Mouse (Mus musculus): ENCODE data around the gene Atp11c. TPM values are rescaled to one million over a fixed set of nuclear protein-coding genes. Genes with fewer than 3 reads are reported as not detected.

Atp11c gene
- total and polyA plus RNA-seq, 2 experiments from 2014 or later: 7.9 to 17.3 TPM

DNA sequence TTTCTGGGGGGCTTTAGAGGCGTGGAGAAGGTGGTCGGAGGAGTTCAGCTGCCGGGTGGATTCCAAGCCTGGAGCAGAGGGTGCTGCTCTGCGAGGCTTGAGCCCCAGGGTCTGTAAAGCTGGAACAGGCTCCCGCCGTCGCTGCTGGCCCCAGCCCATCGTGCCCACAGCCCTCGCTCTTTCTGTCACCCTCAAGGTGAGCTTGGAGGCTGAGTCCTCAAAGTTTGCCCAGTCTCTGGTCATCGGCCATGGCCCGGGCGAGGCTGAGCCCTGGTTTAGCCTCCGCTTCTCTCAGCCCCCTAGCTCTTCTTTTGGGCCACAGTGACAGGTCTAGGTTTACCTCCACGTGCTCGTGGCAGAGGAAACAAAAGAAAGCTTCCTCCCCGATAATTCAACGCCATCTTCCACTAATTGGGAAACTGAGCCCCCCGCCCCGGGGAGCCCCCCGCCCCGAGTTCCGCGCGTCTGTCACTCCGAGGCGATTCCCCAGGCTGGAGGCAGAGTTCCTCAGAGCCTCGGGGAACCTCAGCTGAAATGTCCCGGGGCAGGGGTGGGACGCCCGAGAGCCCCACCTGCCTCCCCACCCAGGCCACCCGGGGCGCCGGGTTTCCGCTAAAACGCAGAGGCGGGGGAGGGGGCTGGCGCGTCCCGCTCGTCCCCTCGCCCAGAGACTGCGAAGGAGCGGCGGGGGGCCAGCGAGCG, 189.3 kb downstream of the Atp11c start:
- Histone ChIP-seq H3K27me3 (ENCODE audit: insufficient read depth, low read length) (no peaks in the 10 kb centered on the region), H3K27ac (0 out of 2 replicates have a peak overlapping the region, but pooled peaks have one; percentile 26), H3K4me2 (ENCODE audit: low read depth, low read length) (peak overlapping the region; percentile 63), H3K9me3 (ENCODE audit: low read length) (no peaks in the 10 kb centered on the region), H3K9ac (replicated peaks; ENCODE audit: low read length) (peak overlapping the region; percentile 68), H3K36me3 (ENCODE audit: insufficient read depth, low read length) (no peaks in the 10 kb centered on the region), H3K4me3 (ENCODE audit: low read length) (peak overlapping the region; percentile 65), H3K4me1 (ENCODE audit: insufficient read depth, low read length) (no peaks in the 10 kb centered on the region)
- no peak for TF ChIP-seq CTCF (IDR thresholded peaks at IDR 0.05; ENCODE audit: low read depth)
- 34% methylated on average over 32 of the region's 46 CpGs for WGBS
- ATAC-seq: no peak
- DNase-seq (ENCODE audit: low spot score): peak; percentile 2

DNA sequence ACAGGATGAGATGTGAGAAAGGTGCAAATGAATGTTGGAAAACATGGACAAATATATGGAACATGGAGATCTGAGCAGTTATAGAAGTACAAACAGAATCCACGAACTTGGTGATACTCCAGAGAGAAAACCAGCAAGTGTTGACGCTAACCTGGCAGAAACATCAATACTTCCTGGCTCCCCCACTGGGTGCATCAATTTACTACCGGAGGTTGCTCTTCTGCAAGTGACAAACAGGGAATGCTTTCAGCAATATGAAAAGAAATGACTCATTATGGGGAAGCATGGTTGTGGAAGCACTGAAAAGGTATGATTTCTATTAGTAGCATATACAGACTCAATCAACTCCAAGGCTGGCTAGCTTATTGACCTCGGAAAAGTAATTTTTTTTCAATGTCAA, 198.2 kb downstream of the Atp11c start:
- ATAC-seq: no peak
- Histone ChIP-seq H3K4me1 (ENCODE audit: insufficient read depth, low read length) (no peaks in the 10 kb centered on the region), H3K4me2 (ENCODE audit: low read depth, low read length) (no peak overlapping the region), H3K4me3 (ENCODE audit: low read length) (no peak overlapping the region), H3K9me3 (ENCODE audit: low read length) (no peaks in the 10 kb centered on the region), H3K27me3 (ENCODE audit: insufficient read depth, low read length) (no peaks in the 10 kb centered on the region), H3K9ac (replicated peaks; ENCODE audit: low read length) (no peak overlapping the region), H3K27ac (no peak overlapping the region), H3K36me3 (ENCODE audit: insufficient read depth, low read length) (no peaks in the 10 kb centered on the region)
- 59% methylated on average over 4 of the region's 4 CpGs for WGBS
- TF ChIP-seq CTCF (IDR thresholded peaks at IDR 0.05; ENCODE audit: low read depth): no peak
- DNase-seq (ENCODE audit: low spot score): no peak

DNA sequence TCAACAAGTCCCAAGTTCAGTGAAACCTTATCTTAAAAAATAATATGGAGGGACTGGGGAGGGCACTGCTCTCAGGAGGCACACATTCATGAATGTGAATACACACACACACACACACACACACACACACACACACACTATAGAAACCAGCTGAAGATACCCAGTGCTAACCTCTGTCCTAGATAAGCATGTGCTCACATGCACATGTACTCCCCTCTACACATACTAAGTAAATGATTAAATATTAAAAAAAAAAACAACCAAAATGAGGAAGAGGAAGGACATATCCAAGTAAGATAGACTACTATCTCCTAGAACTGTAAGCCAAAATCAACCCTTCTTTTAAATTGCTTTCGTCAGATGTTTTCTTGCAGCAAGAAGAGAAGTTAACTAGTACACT, 205.6 kb downstream of the Atp11c start:
- Histone ChIP-seq H3K4me1 (ENCODE audit: insufficient read depth, low read length) (no peaks in the 10 kb centered on the region), H3K27me3 (ENCODE audit: insufficient read depth, low read length) (no peaks in the 10 kb centered on the region), H3K27ac (no peak overlapping the region), H3K36me3 (ENCODE audit: insufficient read depth, low read length) (no peaks in the 10 kb centered on the region), H3K4me2 (ENCODE audit: low read depth, low read length) (no peak overlapping the region), H3K9me3 (ENCODE audit: low read length) (no peaks in the 10 kb centered on the region), H3K4me3 (ENCODE audit: low read length) (no peak overlapping the region), H3K9ac (replicated peaks; ENCODE audit: low read length) (no peak overlapping the region)
- 92% methylated on average over 1 of the region's 1 CpGs for WGBS
- TF ChIP-seq CTCF (IDR thresholded peaks at IDR 0.05; ENCODE audit: low read depth): no peak
- DNase-seq (ENCODE audit: low spot score): no peak
- ATAC-seq: no peak

DNA sequence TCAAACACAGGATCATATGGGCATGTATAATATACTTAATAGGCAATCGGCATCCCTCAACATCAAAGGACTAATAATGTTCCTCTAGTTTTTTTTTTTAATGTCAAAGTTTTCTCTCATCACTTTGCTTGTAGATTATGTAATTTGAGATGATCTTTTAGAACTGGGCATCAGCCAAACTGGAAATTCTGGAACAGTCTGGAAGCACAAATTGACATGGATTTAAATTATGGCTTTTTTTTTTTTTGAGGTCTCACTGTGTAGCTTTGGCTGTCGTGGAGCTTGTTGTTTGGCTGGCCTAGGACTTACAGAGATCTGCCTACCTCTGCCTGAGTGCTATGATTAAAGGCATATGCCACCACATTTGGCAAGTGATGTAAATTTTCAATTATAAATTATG, 210.8 kb downstream of the Atp11c start:
- H3K9me3 ChIP-seq (ENCODE audit: low read length): no peaks in the 10 kb centered on the region
- 74% methylated on average over 2 of the region's 2 CpGs for WGBS
- no peak overlapping the region for H3K9ac ChIP-seq (replicated peaks; ENCODE audit: low read length)
- no peak overlapping the region for H3K4me2 ChIP-seq (ENCODE audit: low read depth, low read length)
- no peaks in the 10 kb centered on the region for H3K36me3 ChIP-seq (ENCODE audit: insufficient read depth, low read length)
- DNase-seq (ENCODE audit: low spot score) (no peak), ATAC-seq (no peak)
- TF ChIP-seq CTCF (IDR thresholded peaks at IDR 0.05; ENCODE audit: low read depth): no peak
- H3K27me3 ChIP-seq (ENCODE audit: insufficient read depth, low read length): no peaks in the 10 kb centered on the region
- no peak overlapping the region for H3K4me3 ChIP-seq (ENCODE audit: low read length)
- H3K27ac ChIP-seq: no peak overlapping the region
- no peaks in the 10 kb centered on the region for H3K4me1 ChIP-seq (ENCODE audit: insufficient read depth, low read length)

DNA sequence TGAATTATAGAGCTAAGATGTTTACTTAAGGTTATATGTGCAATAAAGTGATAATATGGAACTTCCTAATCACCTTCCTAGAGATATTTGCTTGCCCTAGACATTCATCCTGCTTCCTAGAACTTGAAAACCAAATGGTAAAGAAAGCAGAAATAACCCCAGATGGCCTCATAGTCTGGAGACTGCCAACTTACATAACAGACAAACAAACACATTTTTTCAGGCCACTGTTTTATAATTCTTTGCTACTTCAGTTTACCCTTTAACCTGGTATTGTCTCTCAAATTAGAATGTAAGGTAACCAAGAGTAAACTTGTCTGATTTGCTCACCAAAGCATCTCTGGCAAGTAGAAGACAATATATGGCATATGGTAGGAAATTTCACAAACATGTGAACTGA, 212.1 kb downstream of the Atp11c start:
- H3K4me2 ChIP-seq (ENCODE audit: low read depth, low read length): no peak overlapping the region
- no peak overlapping the region for H3K9ac ChIP-seq (replicated peaks; ENCODE audit: low read length)
- no peaks in the 10 kb centered on the region for H3K4me1 ChIP-seq (ENCODE audit: insufficient read depth, low read length)
- ATAC-seq (no peak), DNase-seq (ENCODE audit: low spot score) (no peak)
- no peak overlapping the region for H3K27ac ChIP-seq
- no peaks in the 10 kb centered on the region for H3K27me3 ChIP-seq (ENCODE audit: insufficient read depth, low read length)
- TF ChIP-seq CTCF (IDR thresholded peaks at IDR 0.05; ENCODE audit: low read depth): no peak
- no peaks in the 10 kb centered on the region for H3K36me3 ChIP-seq (ENCODE audit: insufficient read depth, low read length)
- no peak overlapping the region for H3K4me3 ChIP-seq (ENCODE audit: low read length)
- no peaks in the 10 kb centered on the region for H3K9me3 ChIP-seq (ENCODE audit: low read length)

DNA sequence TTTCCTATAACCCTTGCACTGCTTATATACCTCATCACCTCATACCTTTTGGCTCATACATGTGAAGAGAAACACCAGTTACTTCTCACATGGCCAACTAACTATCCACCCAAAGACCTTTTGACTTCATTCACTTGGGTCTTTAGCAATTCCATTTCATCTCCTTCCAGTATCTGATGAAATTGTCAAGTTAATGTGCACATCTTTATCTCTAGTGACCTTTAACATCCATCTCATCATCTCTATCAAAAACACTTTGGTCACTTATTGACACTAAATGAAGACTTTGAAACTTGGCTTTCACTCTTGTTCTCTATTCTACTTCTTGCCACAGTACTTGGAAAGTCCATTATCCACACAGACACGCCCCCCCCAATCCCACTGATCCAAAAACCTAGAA, 243.8 kb downstream of the Atp11c start:
- no peak for TF ChIP-seq CTCF (IDR thresholded peaks at IDR 0.05; ENCODE audit: low read depth)
- H3K9me3 ChIP-seq (ENCODE audit: low read length): no peaks in the 10 kb centered on the region
- ATAC-seq (no peak), DNase-seq (ENCODE audit: low spot score) (no peak)
- H3K9ac ChIP-seq (replicated peaks; ENCODE audit: low read length): no peak overlapping the region
- 76% methylated on average over 1 of the region's 1 CpGs for WGBS
- H3K27ac ChIP-seq: no peak overlapping the region
- no peak overlapping the region for H3K4me2 ChIP-seq (ENCODE audit: low read depth, low read length)
- H3K4me3 ChIP-seq (ENCODE audit: low read length): no peak overlapping the region
- no peaks in the 10 kb centered on the region for H3K27me3 ChIP-seq (ENCODE audit: insufficient read depth, low read length)
- H3K36me3 ChIP-seq (ENCODE audit: insufficient read depth, low read length): no peaks in the 10 kb centered on the region
- H3K4me1 ChIP-seq (ENCODE audit: insufficient read depth, low read length): no peaks in the 10 kb centered on the region

DNA sequence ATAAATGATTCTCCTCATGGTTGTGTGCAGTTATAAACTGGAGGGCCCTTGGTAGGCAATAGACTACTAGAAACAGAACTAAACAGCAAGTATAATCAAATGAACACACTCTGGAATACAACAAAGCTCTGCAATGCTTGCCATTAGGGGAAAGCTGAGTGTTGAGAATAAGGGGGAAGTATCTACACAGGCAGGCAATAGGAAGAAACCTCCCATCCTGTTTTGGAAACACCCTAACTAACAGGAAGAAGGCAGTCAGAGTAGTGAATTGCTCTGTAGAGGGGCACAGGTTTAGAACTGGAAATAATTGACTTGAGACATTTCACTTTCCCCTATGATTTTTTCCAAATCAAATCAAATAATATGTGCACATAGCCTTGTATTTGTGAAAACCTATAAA, 247.1 kb downstream of the Atp11c start:
- Histone ChIP-seq H3K4me3 (ENCODE audit: low read length) (no peak overlapping the region), H3K9me3 (ENCODE audit: low read length) (no peaks in the 10 kb centered on the region), H3K9ac (replicated peaks; ENCODE audit: low read length) (no peak overlapping the region), H3K27ac (no peak overlapping the region), H3K4me2 (ENCODE audit: low read depth, low read length) (no peak overlapping the region), H3K27me3 (ENCODE audit: insufficient read depth, low read length) (no peaks in the 10 kb centered on the region), H3K4me1 (ENCODE audit: insufficient read depth, low read length) (no peaks in the 10 kb centered on the region), H3K36me3 (ENCODE audit: insufficient read depth, low read length) (no peaks in the 10 kb centered on the region)
- DNase-seq (ENCODE audit: low spot score) (no peak), ATAC-seq (no peak)
- no peak for TF ChIP-seq CTCF (IDR thresholded peaks at IDR 0.05; ENCODE audit: low read depth)
